ENCODE assay signal across 8 mouse cellular contexts in the genomic region with DNA sequence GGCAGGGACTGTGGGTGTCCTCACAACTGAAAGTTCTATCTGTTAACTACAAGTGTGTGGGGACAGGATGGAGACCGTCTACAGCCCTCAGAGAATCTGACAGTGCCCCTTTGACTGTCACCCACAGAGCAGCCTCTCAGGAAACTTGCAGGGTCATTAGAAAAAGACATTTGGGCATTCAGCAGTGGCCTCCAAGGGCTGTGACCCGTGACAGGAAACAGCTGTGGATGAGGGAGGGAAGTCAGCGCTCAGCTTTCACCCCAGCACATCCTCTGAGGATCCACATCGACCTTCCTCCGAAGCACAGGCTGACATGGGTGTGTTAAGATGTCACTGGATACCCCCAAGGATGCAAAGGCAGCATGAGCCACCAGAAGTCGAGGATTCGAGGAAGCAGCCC.
DNase-seq lines count a peak whose midpoint lies in the region; ATAC-seq and TF ChIP-seq lines count a peak whose summit lies in the region.

No protein-coding gene starts in this region.

- no peak overlapping the region for H3K4me3 ChIP-seq in forebrain, postnatal 0 days (ENCODE audit: low read depth, low read length)
- no peak overlapping the region for H3K4me3 ChIP-seq in forebrain, embryonic 13.5 days
- no peak overlapping the region for H3K4me3 ChIP-seq in heart, embryonic 10.5 days
- no peak overlapping the region for H3K4me3 ChIP-seq in lung, postnatal 0 days (ENCODE audit: low read depth, low read length)
- no peak overlapping the region for H3K4me3 ChIP-seq in forebrain, embryonic 11.5 days (ENCODE audit: low read depth, low read length)

- H3K9ac ChIP-seq in forebrain, postnatal 0 days = no peak overlapping the region
- no peak overlapping the region for H3K9ac ChIP-seq in forebrain, embryonic 13.5 days
- no peak overlapping the region for H3K9ac ChIP-seq in lung, postnatal 0 days (replicated peaks; ENCODE audit: low read depth)
- H3K9ac ChIP-seq in forebrain, embryonic 11.5 days (ENCODE audit: low read length) = no peak overlapping the region

- no peaks in the 10 kb centered on the region for H3K9me3 ChIP-seq in forebrain, postnatal 0 days (ENCODE audit: low read length)
- H3K9me3 ChIP-seq in forebrain, embryonic 13.5 days (replicated peaks) = no peaks in the 10 kb centered on the region; the same call in 1 of the 2 replicates
- H3K9me3 ChIP-seq in heart, embryonic 10.5 days = no peaks in the 10 kb centered on the region
- H3K9me3 ChIP-seq in lung, postnatal 0 days (ENCODE audit: low read length) = no peaks in the 10 kb centered on the region
- H3K9me3 ChIP-seq in forebrain, embryonic 11.5 days (ENCODE audit: control insufficient read depth, low read length) = no peaks in the 10 kb centered on the region

- no peaks in the 10 kb centered on the region for H3K36me3 ChIP-seq in forebrain, postnatal 0 days (ENCODE audit: insufficient read depth)
- no peaks in the 10 kb centered on the region for H3K36me3 ChIP-seq in forebrain, embryonic 13.5 days (ENCODE audit: poor library complexity, severe bottlenecking)
- H3K36me3 ChIP-seq in heart, embryonic 10.5 days = no peaks in the 10 kb centered on the region
- no peaks in the 10 kb centered on the region for H3K36me3 ChIP-seq in lung, postnatal 0 days (ENCODE audit: insufficient read depth, low read length)
- H3K36me3 ChIP-seq in forebrain, embryonic 11.5 days (ENCODE audit: control insufficient read depth, insufficient read depth, low read length) = no peaks in the 10 kb centered on the region

- H3K27me3 ChIP-seq in forebrain, postnatal 0 days (ENCODE audit: insufficient read depth, low read length) = no peaks in the 10 kb centered on the region
- H3K27me3 ChIP-seq in forebrain, embryonic 13.5 days = 0 out of 2 replicates have a peak, but pooled peaks cover 3% of the 10 kb centered on the region
- H3K27me3 ChIP-seq in heart, embryonic 10.5 days (ENCODE audit: insufficient read depth, poor library complexity, severe bottlenecking) = peaks cover 16% of the 10 kb centered on the region
- H3K27me3 ChIP-seq in lung, postnatal 0 days (replicated peaks; ENCODE audit: insufficient read depth, low read length) = no peaks in the 10 kb centered on the region
- no peaks in the 10 kb centered on the region for H3K27me3 ChIP-seq in forebrain, embryonic 11.5 days (ENCODE audit: control insufficient read depth, insufficient read depth, low read length)

- no peak overlapping the region for H3K4me2 ChIP-seq in forebrain, postnatal 0 days (ENCODE audit: low read depth)
- no peak overlapping the region for H3K4me2 ChIP-seq in forebrain, embryonic 13.5 days
- H3K4me2 ChIP-seq in lung, postnatal 0 days (replicated peaks; ENCODE audit: low read depth, low read length) = no peak overlapping the region
- H3K4me2 ChIP-seq in forebrain, embryonic 11.5 days (ENCODE audit: low read depth, low read length, severe bottlenecking) = no peak overlapping the region

- TF ChIP-seq CTCF in forebrain, postnatal 0 days (IDR thresholded peaks at IDR 0.05; ENCODE audit: low read depth) = no peak
- no peak for TF ChIP-seq CTCF in lung, postnatal 0 days (IDR thresholded peaks at IDR 0.05)

- no peak for TF ChIP-seq EP300 in lung, postnatal 0 days (IDR thresholded peaks at IDR 0.05)

- WGBS in forebrain, postnatal 0 days = 50% methylated on average over 7 of the region's 7 CpGs
- WGBS in forebrain, embryonic 13.5 days = 52% methylated on average over 7 of the region's 7 CpGs
- WGBS in heart, embryonic 10.5 days = 40% methylated on average over 7 of the region's 7 CpGs
- 32% methylated on average over 7 of the region's 7 CpGs for WGBS in lung, postnatal 0 days
- 42% methylated on average over 7 of the region's 7 CpGs for WGBS in forebrain, embryonic 11.5 days

- no peak for ATAC-seq in forebrain, postnatal 0 days
- no peak for ATAC-seq in forebrain, embryonic 13.5 days
- ATAC-seq in lung, postnatal 0 days = peak; percentile 74
- ATAC-seq in forebrain, embryonic 11.5 days (replicated peaks; ENCODE audit: low FRiP score) = no peak

- 0 out of 2 replicates have a peak overlapping the region, but pooled peaks have one; percentile 1 for H3K27ac ChIP-seq in forebrain, postnatal 0 days (ENCODE audit: low read depth, low read length)
- H3K27ac ChIP-seq in forebrain, embryonic 13.5 days = no peak overlapping the region
- peak overlapping the region; percentile 49 for H3K27ac ChIP-seq in heart, embryonic 10.5 days
- no peak overlapping the region for H3K27ac ChIP-seq in lung, postnatal 0 days (ENCODE audit: low read length)
- H3K27ac ChIP-seq in forebrain, embryonic 11.5 days (ENCODE audit: low read depth, low read length) = no peak overlapping the region

- no peaks in the 10 kb centered on the region for H3K4me1 ChIP-seq in forebrain, postnatal 0 days (ENCODE audit: insufficient read depth)
- H3K4me1 ChIP-seq in forebrain, embryonic 13.5 days = peaks cover 24% of the 10 kb centered on the region
- peaks cover 40% of the 10 kb centered on the region for H3K4me1 ChIP-seq in heart, embryonic 10.5 days
- peaks cover 7% of the 10 kb centered on the region; the same call in 1 of the 2 replicates for H3K4me1 ChIP-seq in lung, postnatal 0 days (ENCODE audit: insufficient read depth, low read depth, low read length)
- H3K4me1 ChIP-seq in forebrain, embryonic 11.5 days (replicated peaks; ENCODE audit: control insufficient read depth, insufficient read depth, low read length) = peaks cover 8% of the 10 kb centered on the region; the same call in 1 of the 2 replicates

- DNase-seq in forebrain, postnatal 0 days = no peak
- DNase-seq in 416B (ENCODE audit: low read depth) = peak; percentile 76
- DNase-seq in heart, embryonic 10.5 days (ENCODE audit: low spot score) = no peak
- peak; percentile 67 for DNase-seq in lung, postnatal 0 days (ENCODE audit: low spot score)
- DNase-seq in urinary bladder, adult 18-20 months (ENCODE audit: low spot score in 2 of 2) = no peak
- no peak for DNase-seq in frontal cortex, adult 2 months (ENCODE audit: extremely low spot score in 1 of 2, low spot score in 1 of 2)
- no peak for DNase-seq in forebrain, embryonic 11.5 days (ENCODE audit: low spot score)

Comparison
In these comparisons a context has a peak if more than half of its experiments do, and no peak if none do; other contexts are left out.
1. H3K27ac ChIP-seq: peak in forebrain, postnatal 0 days (single experiment) and heart, embryonic 10.5 days (single experiment); none in forebrain, embryonic 13.5 days (single experiment), lung, postnatal 0 days (single experiment) and forebrain, embryonic 11.5 days (single experiment).
2. DNase-seq: peak in 416B (single experiment) and lung, postnatal 0 days (single experiment); none in forebrain, postnatal 0 days (single experiment), heart, embryonic 10.5 days (single experiment), urinary bladder, adult 18-20 months (0 of 2), frontal cortex, adult 2 months (0 of 2) and forebrain, embryonic 11.5 days (single experiment).